Mouse (Mus musculus) embryonic facial prominence, embryonic 13.5 days (tissue): Measurements from ENCODE around the gene Cpeb4. TPM values are rescaled to one million over a fixed set of nuclear protein-coding genes. Genes with fewer than 3 reads are reported as not detected.
"Not testable (repeated sequence)": the region's sequence is repeated elsewhere in the genome, so short reads cannot be mapped to it uniquely, and the experiment has no call there.

Source experiments
- ATAC-seq: fragments of 200-750 bp; cut with Nextera tagmentation; 2 replicates; pipeline ENCODE4 v1.8.0; 2017; ENCODE audit warnings: low read depth; ENCODE audit not compliant: insufficient number of reproducible peaks, insufficient read depth, low FRiP score, low TSS enrichment
- H3K27ac ChIP-seq: fragments of 300-500 bp; sonication (generic); 2 replicates; pipeline ENCODE4 v1.5.1; 2015; ENCODE audit warnings: moderate library complexity, mild to moderate bottlenecking, inconsistent platforms
- H3K27me3 ChIP-seq: fragments of 300-500 bp; sonication (generic); 2 replicates; pipeline ENCODE4 v1.6.1; 2015; ENCODE audit warnings: mild to moderate bottlenecking, inconsistent platforms
- H3K36me3 ChIP-seq: fragments of 300-500 bp; sonication (generic); 2 replicates; pipeline ENCODE4 v1.6.1; 2015; ENCODE audit warnings: mild to moderate bottlenecking, inconsistent platforms
- H3K4me1 ChIP-seq: fragments of 300-500 bp; sonication (generic); 2 replicates; pipeline ENCODE4 v1.6.1; 2015; ENCODE audit warnings: inconsistent platforms
- H3K4me2 ChIP-seq: fragments of 300-500 bp; sonication (generic); 2 replicates; pipeline ENCODE4 v1.6.1; 2015; ENCODE audit warnings: moderate library complexity, mild to moderate bottlenecking, inconsistent platforms
- H3K4me3 ChIP-seq: fragments of 300-500 bp; sonication (generic); 2 replicates; pipeline ENCODE4 v1.5.1; 2015; ENCODE audit warnings: mild to moderate bottlenecking, inconsistent platforms
- H3K9ac ChIP-seq: fragments of 300-500 bp; sonication (generic); 2 replicates; pipeline ENCODE4 v1.6.1; 2015; ENCODE audit warnings: mild to moderate bottlenecking, inconsistent platforms
- H3K9me3 ChIP-seq: fragments of 300-500 bp; sonication (generic); 2 replicates; pipeline ENCODE4 v1.6.1; 2016; ENCODE audit warnings: inconsistent platforms
- WGBS: fragments of 180-500 bp; shearing (Covaris S2); methylation state at CpG from one replicate; pipeline ENCODE4 v1.1.7; 2015; ENCODE audit warnings: mixed read lengths; 5-methylcytosine and 5-hydroxymethylcytosine counted together
- polyA plus RNA-seq: library from polyadenylated mRNA; unstranded; fragments of >200 nt; fragmentation: Nextera tagmentation; extraction: Ambion mirVana; gene quantifications from 2 replicates; pipeline ENCODE4 v1.2.1, GENCODE M21; 2015

Gene Cpeb4
- polyA plus RNA-seq, 1 experiment from 2014 or later, result 2.0 TPM

DNA sequence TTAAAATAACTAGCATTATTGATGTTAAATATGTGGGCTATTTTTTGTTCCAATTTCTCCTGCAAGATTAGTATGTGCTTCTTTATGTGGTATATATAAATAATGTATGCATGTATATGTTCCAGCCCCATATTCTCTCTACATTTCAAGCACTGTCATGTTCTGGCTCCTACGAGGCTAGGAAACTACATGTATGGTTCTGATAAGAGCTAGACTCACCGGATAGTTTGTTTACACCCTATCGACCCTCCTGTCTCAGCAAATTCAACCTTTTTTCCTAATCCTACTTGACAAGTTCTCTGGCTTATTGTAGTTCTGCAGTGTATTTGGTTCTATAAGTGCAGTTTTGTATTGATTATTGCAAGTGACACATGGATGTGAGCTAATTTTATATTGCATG is 36.7 kb upstream of the Cpeb4 start:
- Histone ChIP-seq H3K9me3 (no peaks in the 10 kb centered on the region), H3K27me3 (no peaks in the 10 kb centered on the region), H3K27ac (no peak overlapping the region), H3K9ac (no peak overlapping the region), H3K36me3 (no peaks in the 10 kb centered on the region), H3K4me2 (no peak overlapping the region), H3K4me3 (no peak overlapping the region), H3K4me1 (peaks cover 4% of the 10 kb centered on the region; the same call in 1 of the 2 replicates)
- WGBS, result 76% methylated on average over 3 of the region's 3 CpGs
- no peak for ATAC-seq

DNA sequence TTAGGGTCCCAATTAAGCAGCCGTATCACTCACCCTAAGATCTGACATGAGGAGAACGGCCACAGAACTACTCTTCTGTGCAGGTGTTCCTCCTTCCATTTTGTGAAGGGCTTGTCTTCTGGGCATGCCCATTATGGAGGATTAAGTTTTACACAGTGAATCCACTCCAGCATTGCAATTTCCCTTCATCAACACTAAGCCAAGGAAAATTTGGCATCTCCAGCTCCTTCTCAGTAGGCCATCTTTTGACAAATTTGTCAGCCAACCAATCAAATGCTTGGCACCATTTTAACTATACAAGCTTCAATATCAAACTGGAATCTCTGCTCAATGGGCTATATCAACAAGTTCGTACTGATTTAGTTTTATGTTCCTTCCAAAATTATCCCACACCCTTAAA is 34.8 kb upstream of the Cpeb4 start:
- no peak overlapping the region for H3K4me3 ChIP-seq
- H3K27ac ChIP-seq, result no peak overlapping the region
- no peak for ATAC-seq
- WGBS, result 88% methylated on average over 3 of the region's 3 CpGs
- H3K9me3 ChIP-seq, result no peaks in the 10 kb centered on the region
- no peaks in the 10 kb centered on the region for H3K27me3 ChIP-seq
- H3K9ac ChIP-seq, result no peak overlapping the region
- peaks cover 4% of the 10 kb centered on the region; the same call in 1 of the 2 replicates for H3K4me1 ChIP-seq
- H3K36me3 ChIP-seq, result no peaks in the 10 kb centered on the region
- no peak overlapping the region for H3K4me2 ChIP-seq

DNA sequence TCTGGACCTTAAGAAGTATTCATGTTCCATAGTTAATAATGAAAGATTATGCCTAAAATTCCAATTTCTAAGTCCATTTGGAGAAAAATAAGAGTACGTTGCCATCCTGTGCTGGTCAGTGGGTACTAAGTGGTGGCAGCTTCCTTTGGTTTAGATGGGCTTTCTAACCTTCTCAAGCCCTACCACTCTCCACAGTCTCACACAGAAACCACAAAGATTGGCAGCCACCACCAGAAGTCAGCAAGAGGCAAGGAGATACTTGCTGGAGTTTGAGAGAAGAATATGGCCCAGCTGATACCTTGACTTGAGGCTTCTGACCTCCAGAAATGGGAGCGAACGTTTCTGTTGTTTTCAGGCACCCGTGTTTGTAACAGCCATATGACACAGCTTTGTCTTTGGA is 34.3 kb upstream of the Cpeb4 start:
- H3K4me3 ChIP-seq, result no peak overlapping the region
- H3K27me3 ChIP-seq, result no peaks in the 10 kb centered on the region
- H3K4me2 ChIP-seq, result no peak overlapping the region
- H3K4me1 ChIP-seq, result peaks cover 4% of the 10 kb centered on the region; the same call in 1 of the 2 replicates
- no peak for ATAC-seq
- H3K36me3 ChIP-seq, result no peaks in the 10 kb centered on the region
- no peaks in the 10 kb centered on the region for H3K9me3 ChIP-seq
- no peak overlapping the region for H3K9ac ChIP-seq
- H3K27ac ChIP-seq, result no peak overlapping the region
- WGBS, result 91% methylated on average over 4 of the region's 4 CpGs

DNA sequence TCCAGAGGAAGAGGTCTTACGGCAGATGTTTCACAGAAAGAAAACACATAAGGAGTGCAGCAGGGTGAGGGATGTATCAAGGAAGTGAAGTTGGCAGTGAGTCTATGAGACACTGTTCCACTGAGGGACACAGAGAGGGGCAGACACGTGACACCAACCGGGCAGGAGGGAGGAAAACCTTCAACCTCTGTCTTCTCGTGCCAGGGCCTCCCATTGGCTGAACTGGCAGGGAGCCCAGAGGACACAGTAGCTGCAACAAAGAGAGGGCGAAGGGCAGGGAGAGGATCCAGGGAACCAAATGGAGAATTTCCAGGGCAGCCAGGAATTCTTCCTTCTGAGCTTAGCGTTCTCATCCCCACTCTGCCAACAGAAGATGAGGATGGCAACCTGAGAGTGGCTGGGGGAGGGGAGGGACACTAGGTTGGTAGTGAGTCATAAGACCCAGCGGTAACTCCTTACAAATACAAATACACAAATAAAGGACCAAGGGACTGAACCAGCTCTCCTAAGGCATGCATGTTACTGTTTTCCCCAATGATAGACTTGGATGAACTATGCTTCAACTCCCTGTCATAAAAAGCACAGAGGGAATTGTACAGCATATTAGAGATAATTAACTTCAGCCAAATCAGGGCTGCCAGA is 33.4 kb upstream of the Cpeb4 start:
- Histone ChIP-seq H3K4me2 (no peak overlapping the region), H3K4me3 (no peak overlapping the region), H3K36me3 (no peaks in the 10 kb centered on the region), H3K9me3 (no peaks in the 10 kb centered on the region), H3K4me1 (peaks cover 4% of the 10 kb centered on the region; the same call in 1 of the 2 replicates), H3K27me3 (no peaks in the 10 kb centered on the region), H3K27ac (no peak overlapping the region), H3K9ac (no peak overlapping the region)
- 50% methylated on average over 7 of the region's 7 CpGs for WGBS
- ATAC-seq, result no peak

DNA sequence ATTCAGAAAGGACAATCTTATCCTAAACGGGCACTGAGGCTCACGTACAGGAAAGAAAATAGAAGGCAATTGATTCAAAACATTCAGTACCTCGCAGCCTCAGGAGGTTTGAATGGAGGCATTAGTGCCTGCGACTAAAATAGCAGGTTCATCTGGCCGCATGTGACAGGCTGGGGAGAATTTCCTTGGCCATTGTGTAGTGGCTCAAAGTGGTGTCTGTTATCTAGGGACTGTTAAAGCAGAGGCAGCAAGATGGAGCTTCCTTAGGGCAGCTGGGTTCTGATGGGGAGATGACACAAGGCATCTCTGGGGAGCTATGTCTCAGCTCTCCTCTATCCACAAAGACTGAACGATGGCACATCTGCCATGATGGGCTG is 32.9 kb upstream of the Cpeb4 start:
- H3K4me3 ChIP-seq, result no peak overlapping the region
- H3K9ac ChIP-seq, result no peak overlapping the region
- ATAC-seq, result no peak
- 51% methylated on average over 6 of the region's 6 CpGs for WGBS
- no peak overlapping the region for H3K27ac ChIP-seq
- H3K4me2 ChIP-seq, result no peak overlapping the region
- peaks cover 4% of the 10 kb centered on the region; the same call in 1 of the 2 replicates for H3K4me1 ChIP-seq
- no peaks in the 10 kb centered on the region for H3K36me3 ChIP-seq
- H3K27me3 ChIP-seq, result no peaks in the 10 kb centered on the region
- H3K9me3 ChIP-seq, result no peaks in the 10 kb centered on the region

DNA sequence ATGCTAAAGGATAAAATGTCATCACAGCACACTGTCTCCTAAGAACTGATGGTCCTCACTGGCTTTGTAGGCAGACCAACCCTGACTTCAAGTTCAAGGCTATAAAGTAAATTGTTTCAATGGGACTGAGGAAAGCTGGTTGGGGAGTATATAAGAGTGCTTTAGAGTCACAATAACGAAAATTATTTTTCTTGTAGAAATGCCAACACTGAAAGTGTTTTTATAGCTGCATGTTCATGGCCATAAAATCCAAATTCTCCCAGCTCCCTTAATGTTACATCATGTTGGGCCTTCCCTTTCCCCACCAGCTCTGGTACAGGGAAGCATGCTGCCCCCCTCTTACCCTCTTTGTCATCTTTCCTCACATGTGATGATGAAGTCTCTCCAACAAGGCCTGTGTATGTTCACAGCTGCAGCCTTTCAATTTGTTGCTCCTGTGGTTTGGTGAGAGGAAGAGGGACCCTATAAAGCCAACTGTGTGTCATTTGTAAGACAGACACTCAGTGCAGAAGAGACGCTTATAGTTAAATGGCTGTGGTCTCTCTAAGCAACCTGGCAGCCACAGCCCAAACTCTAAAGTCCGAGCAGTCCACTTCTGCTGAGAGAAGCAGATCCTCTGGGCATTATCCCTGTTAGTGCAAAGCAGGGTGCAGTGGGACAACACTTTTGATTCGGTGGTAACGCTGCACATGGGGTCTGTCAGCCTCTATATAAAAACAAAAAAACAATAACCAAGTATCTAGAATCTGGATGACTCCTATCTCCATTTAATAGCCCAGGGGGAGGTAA is 29.6 kb upstream of the Cpeb4 start:
- Histone ChIP-seq H3K27me3 (no peaks in the 10 kb centered on the region), H3K9me3 (no peaks in the 10 kb centered on the region), H3K36me3 (no peaks in the 10 kb centered on the region), H3K4me1 (peaks cover 4% of the 10 kb centered on the region; the same call in 1 of the 2 replicates), H3K4me3 (no peak overlapping the region), H3K9ac (no peak overlapping the region), H3K4me2 (no peak overlapping the region), H3K27ac (no peak overlapping the region)
- ATAC-seq, result no peak
- WGBS, result 85% methylated on average over 5 of the region's 5 CpGs

DNA sequence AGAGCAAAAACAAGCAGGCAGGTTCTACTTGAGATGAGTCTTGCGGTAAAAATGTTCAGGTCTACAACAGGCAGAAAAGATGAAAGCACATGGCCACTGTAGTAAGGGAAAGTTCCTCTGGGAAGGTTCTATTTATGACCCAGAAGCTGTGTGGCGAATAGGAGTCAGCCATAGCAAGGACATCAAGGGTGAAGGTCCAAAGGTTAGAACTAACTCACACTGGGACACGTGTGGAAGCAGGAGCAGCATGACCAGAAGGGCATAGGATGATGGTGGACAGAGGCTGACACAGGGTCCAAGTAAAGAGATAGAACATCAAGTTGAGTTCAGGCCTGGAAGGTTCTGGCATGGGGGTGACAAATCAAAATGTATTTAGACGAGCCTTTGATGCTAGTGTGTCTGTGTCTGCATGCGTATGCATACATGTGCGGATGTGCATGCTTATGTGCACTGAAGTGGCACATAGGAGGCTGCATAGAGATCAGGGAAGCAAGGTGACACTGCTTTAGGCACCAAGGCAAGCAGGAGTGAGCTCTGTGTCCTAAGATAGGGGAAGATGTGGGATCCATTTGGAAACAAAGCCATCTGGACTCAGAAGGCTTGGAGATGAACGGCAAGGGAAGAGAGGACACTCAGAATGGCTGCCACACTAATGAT is 28.7 kb upstream of the Cpeb4 start:
- Histone ChIP-seq H3K36me3 (no peaks in the 10 kb centered on the region), H3K4me3 (no peak overlapping the region), H3K9ac (no peak overlapping the region), H3K4me1 (peaks cover 3% of the 10 kb centered on the region; the same call in 1 of the 2 replicates), H3K27me3 (no peaks in the 10 kb centered on the region), H3K4me2 (no peak overlapping the region), H3K9me3 (no peaks in the 10 kb centered on the region), H3K27ac (no peak overlapping the region)
- ATAC-seq, result no peak
- WGBS, result 87% methylated on average over 7 of the region's 7 CpGs

DNA sequence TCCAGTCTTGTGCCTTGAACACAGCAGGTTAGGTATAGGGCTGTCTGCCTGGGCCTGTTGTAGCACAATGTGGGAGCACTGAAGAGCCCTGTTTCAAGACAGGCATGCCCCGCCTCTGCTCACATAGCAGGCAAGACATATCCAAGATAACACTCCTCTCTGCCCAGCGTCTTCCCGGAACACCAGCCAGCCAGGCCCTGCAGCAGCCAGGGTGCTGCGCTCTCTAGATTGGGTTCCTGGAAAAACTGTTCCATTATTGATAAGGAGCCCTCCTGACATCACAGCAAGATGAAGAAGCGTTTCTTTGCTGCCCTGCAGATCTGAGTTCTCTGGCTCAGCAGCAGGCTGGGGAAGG is 28.2 kb upstream of the Cpeb4 start:
- H3K36me3 ChIP-seq, result no peaks in the 10 kb centered on the region
- no peak overlapping the region for H3K4me3 ChIP-seq
- H3K27ac ChIP-seq, result no peak overlapping the region
- ATAC-seq, result no peak
- H3K9ac ChIP-seq, result no peak overlapping the region
- no peaks in the 10 kb centered on the region for H3K27me3 ChIP-seq
- no peaks in the 10 kb centered on the region for H3K4me1 ChIP-seq
- no peaks in the 10 kb centered on the region for H3K9me3 ChIP-seq
- WGBS, result 82% methylated on average over 5 of the region's 5 CpGs
- H3K4me2 ChIP-seq, result no peak overlapping the region

DNA sequence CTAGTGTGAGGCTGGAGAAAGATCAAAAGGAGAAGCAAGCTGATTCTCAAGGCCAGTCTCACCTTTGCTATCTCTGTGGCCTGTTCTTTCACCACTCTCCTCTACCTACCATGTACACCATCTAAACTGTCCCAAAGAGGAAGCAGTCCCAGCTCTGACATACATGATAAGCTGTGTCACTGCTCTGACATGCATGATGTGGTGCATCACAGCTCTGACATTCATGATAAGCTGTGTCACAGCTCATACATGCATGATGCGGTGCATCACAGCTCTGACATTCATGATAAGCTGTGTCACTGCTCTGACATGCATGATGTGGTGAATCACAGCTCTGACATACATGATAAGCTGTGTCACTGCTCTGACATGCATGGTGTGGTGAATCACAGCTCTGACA is 26.9 kb upstream of the Cpeb4 start:
- H3K27ac ChIP-seq, H3K4me3 ChIP-seq, H3K9ac ChIP-seq: not testable (repeated sequence)

DNA sequence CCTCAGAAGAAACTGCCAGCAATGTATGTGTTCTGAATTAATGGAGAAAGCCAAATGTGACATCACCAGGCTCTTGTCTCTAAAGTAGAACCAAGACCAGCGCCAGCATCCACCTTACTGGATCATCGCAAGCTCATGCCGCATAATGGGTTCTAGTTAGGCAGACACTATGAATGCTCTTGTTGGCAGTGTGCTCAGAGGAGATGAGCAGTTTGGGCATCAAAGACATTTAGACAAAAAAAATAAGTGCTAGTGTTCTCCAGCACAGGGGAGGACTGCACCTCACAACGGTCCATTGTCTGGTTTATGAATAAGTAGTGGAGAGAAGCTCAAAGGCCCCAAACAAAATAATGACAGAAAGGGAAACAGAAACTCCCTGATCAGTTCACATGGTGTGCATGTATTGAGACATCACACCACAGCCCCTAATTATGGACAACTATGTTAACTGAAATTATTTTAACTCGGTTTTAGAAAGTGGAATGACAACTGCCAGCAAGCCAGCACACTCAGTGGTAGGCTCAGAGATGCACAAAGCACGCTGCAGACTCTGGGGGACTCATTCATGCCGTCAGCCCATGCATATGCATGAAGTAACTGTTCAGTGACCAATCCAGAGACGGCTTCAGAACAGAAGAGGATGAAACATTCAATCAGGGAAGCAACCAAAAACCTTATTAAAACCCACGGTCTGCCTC is 25.1 kb upstream of the Cpeb4 start:
- no peaks in the 10 kb centered on the region for H3K36me3 ChIP-seq
- no peak overlapping the region for H3K27ac ChIP-seq
- peaks cover 8% of the 10 kb centered on the region; the same call in 1 of the 2 replicates for H3K4me1 ChIP-seq
- H3K4me3 ChIP-seq, result no peak overlapping the region
- H3K9me3 ChIP-seq, result no peaks in the 10 kb centered on the region
- H3K4me2 ChIP-seq, result no peak overlapping the region
- H3K27me3 ChIP-seq, result no peaks in the 10 kb centered on the region
- ATAC-seq, result no peak
- no peak overlapping the region for H3K9ac ChIP-seq
- WGBS, result 60% methylated on average over 9 of the region's 9 CpGs

More for the DNA sequence above, 26.9 kb upstream of the Cpeb4 start:
- H3K4me1 ChIP-seq, H3K9me3 ChIP-seq, H3K4me2 ChIP-seq, H3K36me3 ChIP-seq, ATAC-seq, H3K27me3 ChIP-seq: not testable (repeated sequence)
- WGBS, result 89% methylated on average over 1 of the region's 1 CpGs

DNA sequence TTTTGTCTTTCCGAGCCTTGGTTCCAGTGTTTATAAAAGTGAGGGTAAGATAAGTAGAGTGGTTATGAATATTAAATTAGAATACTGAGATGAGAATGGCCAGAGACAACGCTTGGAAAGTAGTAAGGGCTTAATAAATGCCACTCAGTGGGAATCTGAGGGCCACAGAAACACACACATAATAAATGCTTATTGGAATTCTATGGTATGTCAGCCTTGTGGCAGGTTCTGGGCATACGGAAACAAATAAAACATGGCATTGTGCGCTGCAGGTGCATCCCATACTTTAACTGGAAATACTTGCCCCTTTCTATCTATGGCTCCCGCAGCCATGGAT is 24.6 kb upstream of the Cpeb4 start:
- H3K4me2 ChIP-seq, result no peak overlapping the region
- H3K9me3 ChIP-seq, result no peaks in the 10 kb centered on the region
- 85% methylated on average over 5 of the region's 5 CpGs for WGBS

More for the DNA sequence above, 24.6 kb upstream of the Cpeb4 start:
- no peaks in the 10 kb centered on the region for H3K27me3 ChIP-seq
- no peaks in the 10 kb centered on the region for H3K36me3 ChIP-seq
- no peak overlapping the region for H3K27ac ChIP-seq
- no peak overlapping the region for H3K4me3 ChIP-seq
- no peak for ATAC-seq
- H3K4me1 ChIP-seq, result peaks cover 12% of the 10 kb centered on the region; the same call in 1 of the 2 replicates
- no peak overlapping the region for H3K9ac ChIP-seq
